Mouse (Mus musculus): ENCODE measurements around the gene Cers3.

Cers3 gene

DNA sequence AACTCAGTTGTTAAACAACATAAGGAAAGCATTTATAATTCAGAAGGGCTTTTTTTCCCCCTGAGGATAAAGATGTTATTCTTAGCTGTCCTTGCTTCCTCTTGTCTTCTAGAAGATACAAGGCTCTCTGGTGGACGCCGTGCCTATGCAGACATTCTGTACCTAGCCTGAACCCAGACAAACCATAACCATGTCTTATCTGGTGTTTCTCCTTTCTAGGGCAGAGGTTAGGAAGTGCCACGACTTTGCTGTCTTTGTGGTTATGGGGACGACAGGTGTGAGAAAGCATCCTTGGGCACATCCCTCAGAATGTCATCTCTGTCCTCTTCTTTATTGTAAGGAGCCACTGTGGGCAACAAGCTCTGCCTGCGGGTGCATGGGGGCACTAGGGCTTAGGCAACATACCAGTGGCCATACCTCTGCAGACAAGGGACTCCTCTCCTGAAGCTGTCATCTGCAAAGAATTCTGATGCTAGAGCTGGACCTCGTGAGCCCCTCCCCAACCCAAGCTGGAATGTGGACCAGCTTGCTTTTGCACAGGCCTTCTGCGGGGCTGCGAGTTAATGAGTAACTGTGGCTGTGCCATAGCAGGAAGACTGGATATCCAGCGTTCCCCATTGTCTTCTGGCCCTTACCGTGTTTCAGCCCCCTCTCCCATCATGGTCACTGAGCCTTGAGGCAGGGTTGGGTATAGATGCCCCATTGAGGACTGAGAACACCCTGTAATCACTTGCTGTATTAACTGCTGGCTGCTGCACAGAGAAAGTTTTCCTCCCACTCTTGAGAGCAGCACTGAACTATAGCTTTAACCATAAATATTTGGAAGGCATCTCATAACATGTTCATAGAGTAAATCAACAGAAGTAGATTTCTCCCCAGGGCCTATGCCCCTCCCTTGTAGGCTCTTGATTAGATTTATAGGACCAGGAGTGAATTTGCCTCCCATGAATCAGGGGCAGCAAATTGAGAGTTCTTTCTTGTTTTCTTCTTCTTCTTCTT is 36.9 kb downstream of the Cers3 start:
- no peak for DNase-seq (ENCODE audit: low spot score)

DNA sequence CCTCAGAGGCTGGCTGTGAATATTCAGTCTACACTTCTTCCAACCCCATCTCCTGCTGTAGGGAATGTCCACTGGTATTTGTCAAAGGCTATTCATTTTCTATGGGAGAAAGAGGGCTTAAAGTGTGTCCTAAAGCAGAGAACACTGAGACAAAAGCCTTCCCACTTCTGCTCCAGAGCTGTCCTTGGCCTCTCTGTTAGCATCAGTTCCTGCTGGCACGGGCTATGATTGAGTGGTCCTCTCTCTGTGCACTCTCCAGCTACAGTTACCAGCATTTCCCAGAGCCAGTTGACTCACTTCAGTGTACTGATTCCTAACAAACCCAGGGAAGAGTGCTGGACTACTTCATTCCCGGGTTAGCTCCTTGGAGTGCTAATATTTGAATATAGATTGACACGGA is 43.2 kb downstream of the Cers3 start:
- DNase-seq (ENCODE audit: low spot score) = no peak

- DNase-seq (ENCODE audit: low spot score) = no peak
These were observed 44.5 kb downstream of the Cers3 start for GRCm38 (mm10) chr7:66787816-66788215.

GRCm38 (mm10) chr7:66789860-66790748 is 46.8 kb downstream of the Cers3 start:
- DNase-seq (ENCODE audit: low spot score) = peak; percentile 13

DNA sequence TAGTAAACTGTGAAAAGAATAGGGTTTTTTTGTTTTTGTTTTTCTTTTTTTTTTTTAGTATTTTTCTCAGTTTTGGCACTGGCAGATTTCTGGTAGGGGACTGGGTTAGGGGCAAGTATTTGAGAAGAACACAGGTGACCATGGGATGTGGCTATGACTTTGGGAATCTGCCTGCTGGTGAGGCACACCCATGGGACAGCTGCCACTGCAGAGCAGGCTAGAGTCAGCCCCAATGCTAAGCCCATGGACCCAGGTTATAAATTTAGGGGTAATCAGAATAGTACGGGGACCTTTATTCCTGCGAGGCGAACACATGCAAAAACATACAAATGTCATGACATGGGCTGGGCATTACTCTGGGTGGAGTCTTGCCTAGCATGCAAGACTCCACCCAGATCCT is 47.7 kb downstream of the Cers3 start:
- no peak for DNase-seq (ENCODE audit: low spot score)

DNA sequence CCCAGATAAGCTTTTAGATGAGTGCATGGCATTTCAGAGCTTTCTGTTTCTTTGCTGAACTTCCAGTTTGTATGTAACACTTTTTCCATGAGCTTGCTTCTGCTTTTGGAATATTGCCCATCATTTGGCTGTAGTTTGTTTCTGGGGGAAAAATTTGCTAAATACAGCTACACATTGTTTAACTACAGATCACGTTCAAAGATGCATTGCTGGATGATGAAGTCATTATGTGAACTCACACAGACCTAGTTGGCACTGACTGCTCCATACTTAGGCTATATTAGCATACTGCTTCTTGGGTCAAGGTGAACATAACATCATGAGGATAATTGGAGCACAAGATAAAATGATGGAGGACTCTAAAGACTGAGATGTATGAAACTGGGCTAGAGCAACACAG is 53.6 kb downstream of the Cers3 start:
- DNase-seq (ENCODE audit: low spot score) = no peak

DNA sequence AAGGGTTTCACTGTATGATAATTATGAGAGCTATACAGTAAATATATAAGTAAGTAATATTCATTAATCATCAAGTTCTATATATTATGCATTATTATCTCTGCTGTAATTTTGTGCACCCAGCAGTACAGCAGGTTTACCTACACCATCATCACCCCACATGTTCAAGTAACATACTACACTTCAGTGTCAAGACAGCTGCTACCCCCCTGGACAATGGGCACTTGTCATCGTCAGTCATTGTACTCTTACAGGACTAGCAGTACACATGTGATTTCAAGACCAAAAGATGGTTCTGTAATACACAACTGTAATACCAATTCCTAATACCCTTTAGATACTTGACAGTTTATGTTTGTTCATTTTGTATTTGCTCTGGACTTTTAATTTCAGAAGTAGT is 54.0 kb downstream of the Cers3 start:
- no peak for DNase-seq (ENCODE audit: low spot score)

DNA sequence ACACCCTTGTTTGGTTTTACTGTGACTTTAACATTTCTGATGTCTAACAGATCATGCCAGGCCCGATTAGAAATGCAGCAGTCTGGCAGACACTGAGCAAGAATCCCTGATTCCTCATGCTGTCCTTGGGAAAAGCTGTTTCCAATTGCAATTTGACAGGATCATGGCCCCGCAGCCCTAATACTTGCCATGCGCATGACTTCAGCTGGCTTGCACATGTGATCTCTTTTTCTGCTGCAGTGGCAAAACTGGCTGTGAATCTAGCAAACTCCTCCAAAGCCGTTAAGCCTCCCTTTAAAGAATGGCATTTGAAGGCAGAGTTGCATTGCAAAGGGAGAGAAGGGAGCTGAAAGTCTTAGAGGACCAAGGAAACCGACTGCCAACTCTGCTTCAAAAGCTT is 55.5 kb downstream of the Cers3 start:
- DNase-seq (ENCODE audit: low spot score) = no peak

GRCm38 (mm10) chr7:66800784-66801183 is 57.5 kb downstream of the Cers3 start:
- no peak for DNase-seq (ENCODE audit: low spot score)

DNA sequence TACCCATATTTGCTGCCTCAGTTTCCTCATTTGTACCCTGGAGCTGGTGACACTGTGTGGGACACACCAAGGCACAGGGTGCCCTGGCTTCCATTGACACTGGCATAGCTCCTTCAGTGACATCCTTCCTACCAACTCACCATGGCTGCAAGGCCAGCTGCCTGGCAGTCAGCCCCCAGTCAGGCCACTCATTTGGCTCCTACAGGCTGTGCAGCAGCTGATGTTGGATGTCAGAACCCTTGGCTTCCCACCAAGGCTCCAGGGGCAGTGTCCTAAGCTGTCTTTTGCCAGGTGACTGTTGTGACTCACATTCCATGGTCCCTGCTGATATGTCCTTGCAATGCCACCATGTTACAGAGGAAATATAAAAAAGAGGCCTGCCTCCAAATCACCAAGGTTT is 58.5 kb downstream of the Cers3 start:
- no peak for DNase-seq (ENCODE audit: low spot score)

DNA sequence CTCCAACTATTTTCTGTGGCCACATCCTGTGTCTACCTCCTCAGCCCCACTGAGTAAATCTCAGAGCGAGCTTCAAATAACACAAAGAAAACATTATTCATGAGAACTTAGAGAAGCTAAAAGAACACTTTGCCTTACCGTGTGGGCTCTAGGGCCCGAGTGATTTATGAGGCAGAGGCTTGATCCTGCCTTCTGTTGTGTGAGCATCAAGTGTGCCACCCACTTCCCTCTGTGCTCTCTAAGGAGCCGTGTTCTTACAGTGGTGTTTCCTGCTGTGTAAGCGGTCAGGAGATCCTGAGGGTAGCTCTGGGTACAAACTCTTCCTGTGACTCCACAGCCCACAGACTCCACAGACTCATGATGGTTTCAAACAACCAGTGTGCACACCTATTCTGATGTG is 60.5 kb downstream of the Cers3 start:
- DNase-seq (ENCODE audit: low spot score) = no peak

- DNase-seq (ENCODE audit: low spot score) = no peak
These were observed 63.5 kb downstream of the Cers3 start for GRCm38 (mm10) chr7:66806801-66807200.

GRCm38 (mm10) chr7:66810436-66810835 is 67.1 kb downstream of the Cers3 start:
- no peak for DNase-seq (ENCODE audit: low spot score)

- no peak for DNase-seq (ENCODE audit: low spot score)
These were observed 68.0 kb downstream of the Cers3 start for GRCm38 (mm10) chr7:66811294-66811693.

DNA sequence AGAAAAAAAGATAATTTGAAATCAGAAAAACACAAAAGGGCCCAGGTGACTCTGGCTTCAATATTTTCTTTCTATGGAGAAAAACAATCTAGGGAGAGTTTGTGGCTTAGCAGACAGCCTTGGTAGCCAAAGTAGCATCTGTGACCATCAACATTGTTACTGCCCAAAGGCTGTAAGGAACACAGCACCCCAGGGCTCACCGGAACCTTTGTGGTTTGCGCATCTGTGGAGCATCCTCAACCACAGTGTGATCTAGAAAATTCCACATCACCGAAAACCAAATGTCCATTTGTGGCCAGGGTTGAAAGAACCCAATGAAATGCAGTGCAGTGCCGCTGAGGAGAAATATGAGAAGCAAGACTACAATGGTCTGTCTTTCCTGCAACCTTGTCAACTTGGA is 69.0 kb downstream of the Cers3 start:
- DNase-seq (ENCODE audit: low spot score) = no peak

GRCm38 (mm10) chr7:66812737-66813136 is 69.4 kb downstream of the Cers3 start:
- peak; percentile 37 for DNase-seq (ENCODE audit: low spot score)

GRCm38 (mm10) chr7:66813172-66813571 is 69.9 kb downstream of the Cers3 start:
- no peak for DNase-seq (ENCODE audit: low spot score)

GRCm38 (mm10) chr7:66815526-66815925 is 72.2 kb downstream of the Cers3 start:
- no peak for DNase-seq (ENCODE audit: low spot score)

GRCm38 (mm10) chr7:66820034-66820433 is 76.7 kb downstream of the Cers3 start:
- no peak for DNase-seq (ENCODE audit: low spot score)

- DNase-seq (ENCODE audit: low spot score) = no peak
These were observed 87.5 kb downstream of the Cers3 start for GRCm38 (mm10) chr7:66830803-66831202.

- no peak for DNase-seq (ENCODE audit: low spot score)
These were observed 88.0 kb downstream of the Cers3 start for GRCm38 (mm10) chr7:66831295-66831694.

DNA sequence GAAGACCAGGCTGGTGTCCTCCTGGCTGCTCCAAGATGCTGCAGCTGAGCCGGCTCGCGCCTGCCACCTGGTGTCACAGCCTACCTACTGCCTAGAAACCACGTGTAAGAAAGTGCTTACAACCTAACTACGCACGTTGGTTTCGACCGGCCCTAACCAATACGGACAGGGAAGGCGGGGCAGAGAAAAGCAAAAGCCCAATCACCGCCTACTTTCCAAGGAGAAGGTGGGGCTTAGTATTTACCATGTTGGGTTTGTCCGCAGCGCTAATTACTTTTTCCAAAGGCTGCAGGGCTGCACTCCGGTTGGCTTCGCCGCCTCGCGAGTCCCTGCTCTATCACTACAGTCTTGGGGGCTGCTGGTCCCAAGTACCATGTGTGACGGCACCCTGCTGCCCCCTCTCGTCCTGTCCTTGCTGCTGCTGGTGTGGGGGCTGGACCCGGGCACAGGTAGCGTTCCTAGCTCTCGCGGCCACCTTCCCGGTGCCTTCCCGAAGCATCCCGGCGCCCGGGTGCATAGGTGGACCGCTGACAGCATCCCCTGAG is 96.2 kb downstream of the Cers3 start, which contains the start of gene Adamts17:
Gene Adamts17 (plus strand): TSS at position 273 of the 545 bp plus-strand sequence.
- peak; percentile 96 for DNase-seq (ENCODE audit: low spot score)
